Mouse (Mus musculus) left cerebral cortex, postnatal 4 days (tissue): ENCODE measurements around the gene Filip1. TPM values are rescaled to one million over a fixed set of nuclear protein-coding genes. Genes with fewer than 3 reads are reported as not detected.
A peak's percentile ranks its signal among the peaks of the same experiment; 100 is the strongest.

Experiments
- DNase-seq: peaks from one replicate; pipeline ENCODE4 v3.0.0-alpha.2; 2022
- intact Hi-C: fragments of 180-260 bp; cut with DNase I; formaldehyde crosslinking; loops from one replicate; pipeline ENCODE4 v1.15.1; 2025
- total RNA-seq, 2 experiments: library from RNA; stranded (reverse); gene quantifications; 2 replicates each; pipeline ENCODE4 v1.2.3; 2021

Filip1 gene
- total RNA-seq, 2 experiments from 2014 or later = 14.6 to 18.2 TPM

DNA sequence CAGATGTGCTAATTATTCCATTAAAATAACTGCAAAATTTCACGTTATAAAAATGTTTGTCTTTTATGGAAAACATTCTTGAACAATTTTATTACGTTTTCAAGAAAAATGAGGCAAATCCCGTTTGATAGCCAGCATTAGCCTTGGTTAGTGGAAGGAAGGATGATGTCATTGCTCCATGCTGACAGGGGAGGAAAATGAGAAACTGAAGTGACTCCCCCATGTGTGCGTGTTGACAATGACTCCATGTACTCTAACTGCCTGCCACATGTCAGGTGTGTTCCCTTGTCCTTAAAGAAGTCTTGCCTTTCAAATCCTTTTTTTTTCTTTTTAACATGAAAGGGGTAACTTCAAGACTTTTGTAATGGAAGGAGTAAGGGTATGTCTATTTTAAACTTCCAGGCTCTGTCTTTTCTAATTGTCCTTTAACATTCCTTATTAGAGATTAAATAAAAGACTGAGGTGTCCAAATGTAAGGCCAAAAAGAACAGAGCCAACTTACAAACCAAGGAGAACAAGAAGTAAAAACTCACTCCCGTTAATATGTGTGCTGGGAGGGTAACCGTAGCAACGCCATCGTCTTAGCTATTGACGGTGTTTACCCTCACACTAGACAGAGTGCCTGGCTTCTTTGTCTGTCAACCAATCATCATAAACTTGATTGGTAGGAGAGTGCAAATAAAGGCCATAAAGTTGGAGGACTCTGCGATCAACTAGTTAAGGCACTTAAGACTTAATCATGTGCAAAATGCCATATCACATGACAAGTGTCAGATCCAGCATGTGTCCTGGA is 94.1 kb downstream of the Filip1 start:
- intact Hi-C loops = no loop called here
- no peak for DNase-seq

DNA sequence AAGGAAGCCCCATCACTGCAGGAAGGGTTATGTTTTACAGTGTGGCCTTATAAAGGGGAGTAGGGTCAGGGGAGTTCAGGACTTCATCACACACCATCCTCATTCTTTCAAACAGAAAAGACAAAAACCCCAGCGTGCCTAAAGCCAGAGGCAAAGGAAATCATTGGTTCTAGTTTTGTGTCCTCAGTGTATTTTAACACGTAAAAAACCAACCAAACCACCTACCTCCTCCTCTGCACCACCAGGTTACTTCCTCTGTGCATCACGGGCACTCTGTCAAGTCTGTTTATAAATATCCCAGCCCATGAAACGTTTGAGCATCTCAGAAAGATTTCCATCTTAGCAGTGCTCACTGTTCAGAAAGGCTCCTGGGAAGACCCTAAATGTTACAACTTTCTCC is 98.4 kb downstream of the Filip1 start:
- intact Hi-C loops = no loop called here
- no peak for DNase-seq

DNA sequence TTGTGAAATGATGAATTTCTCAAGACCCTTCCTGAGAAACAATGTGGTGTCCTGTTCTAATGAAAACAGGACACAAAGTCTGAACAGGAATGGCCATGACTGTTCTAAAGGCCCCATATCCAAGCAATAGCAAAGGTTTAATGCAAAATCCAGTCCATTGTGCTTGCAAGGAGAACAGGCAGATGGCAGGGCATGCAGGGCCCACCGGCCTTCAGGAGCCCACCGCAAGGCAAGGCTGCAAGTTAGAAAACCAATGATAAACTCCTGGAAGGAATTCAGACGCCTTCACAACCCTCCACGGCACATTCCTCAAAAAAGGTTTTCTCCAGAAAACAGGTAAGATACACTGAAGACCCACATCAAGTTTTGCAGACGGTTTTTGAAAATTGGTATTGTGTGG is 99.7 kb downstream of the Filip1 start:
- no peak for DNase-seq
- intact Hi-C loops = no loop called here

DNA sequence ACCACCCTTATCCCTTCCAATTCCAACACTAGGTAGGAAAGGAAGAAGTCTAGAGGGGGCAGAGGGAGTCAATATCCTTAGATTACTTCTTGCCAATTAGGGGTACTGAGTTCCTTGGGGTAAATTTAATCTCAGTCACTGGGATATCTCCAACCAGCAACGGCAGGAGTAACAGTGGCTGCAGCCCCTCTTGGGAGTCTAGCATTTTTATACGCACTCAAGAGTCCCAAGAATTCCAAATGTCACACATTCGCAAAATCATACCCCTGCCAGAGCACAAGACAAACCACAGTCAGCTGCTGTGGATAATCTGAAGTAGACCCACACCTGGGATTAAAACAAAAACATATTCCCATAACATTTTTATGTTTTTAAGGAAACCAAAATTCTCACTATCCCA is 102.5 kb downstream of the Filip1 start:
- DNase-seq = no peak
- intact Hi-C loops = no loop called here

DNA sequence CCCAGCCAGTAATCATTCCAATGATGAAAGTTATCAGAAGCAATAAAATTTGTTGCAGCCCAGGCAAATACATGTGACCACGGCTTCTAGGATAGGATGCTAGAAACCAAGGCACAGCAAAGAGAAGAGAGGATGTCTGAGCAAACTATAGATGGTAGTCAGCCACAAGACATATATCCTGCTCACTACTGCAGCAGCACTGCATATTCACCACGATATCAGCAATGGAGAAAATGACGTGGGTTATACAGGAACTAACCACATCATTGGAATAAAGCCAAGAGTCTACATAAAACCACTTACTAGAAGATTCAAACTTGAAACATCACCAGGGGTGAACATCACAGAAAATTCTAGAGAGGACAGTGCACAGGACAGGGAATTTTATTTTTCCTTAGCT is 113.8 kb downstream of the Filip1 start:
- no peak for DNase-seq
- intact Hi-C loops = no loop called here

DNA sequence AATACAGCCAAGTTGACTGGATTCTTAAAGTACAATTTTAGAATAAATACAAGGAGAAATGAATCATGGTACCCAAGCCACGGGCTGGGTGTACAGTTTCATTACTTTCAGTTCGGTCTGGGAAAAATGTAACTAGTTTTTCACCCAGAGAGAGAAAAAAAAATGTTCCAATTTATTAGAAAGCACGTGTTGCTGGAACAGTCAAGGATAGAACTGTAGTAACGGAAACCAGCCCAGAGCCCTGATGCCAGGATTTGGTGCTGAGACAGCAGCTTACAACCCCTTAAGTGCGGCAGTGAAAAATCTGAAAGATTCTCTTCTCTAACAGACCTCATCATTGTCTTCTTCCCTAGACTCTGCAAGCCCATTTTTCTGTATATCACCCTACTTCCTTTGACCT is 118.0 kb downstream of the Filip1 start:
- DNase-seq = no peak
- intact Hi-C loops = no loop called here

DNA sequence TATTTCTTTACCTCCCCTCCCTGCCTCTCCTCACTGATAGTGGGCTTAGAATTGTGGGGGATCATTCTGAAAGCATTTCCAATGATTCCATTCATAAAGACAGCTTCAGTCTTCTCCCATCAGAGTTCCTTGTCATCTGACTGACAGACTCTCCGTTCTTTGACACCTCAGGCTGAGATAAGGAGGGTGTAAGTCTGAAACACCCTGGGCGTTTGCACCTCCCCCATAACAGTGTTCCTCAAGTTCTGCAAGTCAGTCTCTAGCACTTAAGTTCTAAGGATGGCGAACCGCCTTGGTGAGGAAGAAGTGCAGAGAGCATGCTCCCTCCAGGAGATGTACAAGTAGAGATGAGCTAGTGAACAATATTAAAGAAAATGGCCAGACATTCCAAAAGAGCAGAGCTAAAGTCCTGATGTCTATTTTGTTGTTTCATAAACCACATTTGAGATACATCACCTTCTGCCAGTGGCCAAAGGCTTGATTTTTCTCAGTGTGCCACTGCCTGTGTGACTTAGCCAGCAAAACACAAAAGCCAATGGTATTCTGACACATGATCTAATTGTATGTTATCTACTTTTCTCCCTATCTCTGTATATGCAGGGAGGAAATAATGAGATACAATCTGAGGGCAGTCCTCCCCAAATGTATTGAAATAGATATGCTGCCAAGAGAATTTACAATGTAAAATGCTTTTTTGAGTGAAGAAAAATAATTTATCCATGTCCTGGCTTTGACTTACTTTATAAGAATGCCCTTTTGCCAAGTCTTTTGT is 118.6 kb downstream of the Filip1 start:
- intact Hi-C loops = no loop called here
- DNase-seq = no peak

DNA sequence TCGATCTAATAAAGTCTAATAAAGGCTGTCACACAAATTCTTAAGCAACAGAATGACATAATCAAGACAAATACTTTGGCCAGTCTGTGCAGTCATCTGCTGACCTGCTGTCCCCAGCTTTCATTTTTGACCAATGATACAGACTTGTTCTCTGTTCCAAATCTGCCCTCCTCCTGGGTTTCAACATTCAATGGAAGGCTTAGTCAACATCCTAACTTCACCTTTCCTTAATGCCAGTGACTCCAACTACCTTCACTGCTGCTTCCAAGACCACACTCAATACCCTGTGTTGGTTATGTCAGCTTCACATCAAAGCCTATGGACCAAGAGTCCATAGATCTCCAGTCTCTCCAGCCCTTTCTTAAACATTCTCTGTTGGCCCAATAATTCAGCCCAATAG is 120.5 kb downstream of the Filip1 start:
- intact Hi-C loops = no loop called here
- no peak for DNase-seq

DNA sequence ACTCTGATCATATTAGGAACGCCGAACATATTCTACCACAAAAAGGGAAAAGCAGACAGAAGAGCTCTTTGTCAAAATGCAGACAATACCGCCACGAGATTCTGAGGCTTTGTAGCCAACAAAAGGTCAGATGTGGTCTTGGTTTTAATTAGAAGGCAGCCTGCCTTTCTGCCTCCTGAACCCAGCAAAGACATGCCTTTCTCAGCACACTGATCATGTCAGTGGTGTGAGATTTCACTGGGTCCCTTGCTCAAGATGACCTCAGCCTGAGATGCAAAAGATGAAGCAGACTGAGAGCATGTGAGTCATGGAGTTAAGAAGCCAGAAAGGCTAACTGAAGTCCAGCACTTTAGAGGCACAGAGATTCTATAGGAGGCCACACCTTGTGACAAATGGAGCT is 122.2 kb downstream of the Filip1 start:
- intact Hi-C loops = no loop called here
- DNase-seq = no peak

DNA sequence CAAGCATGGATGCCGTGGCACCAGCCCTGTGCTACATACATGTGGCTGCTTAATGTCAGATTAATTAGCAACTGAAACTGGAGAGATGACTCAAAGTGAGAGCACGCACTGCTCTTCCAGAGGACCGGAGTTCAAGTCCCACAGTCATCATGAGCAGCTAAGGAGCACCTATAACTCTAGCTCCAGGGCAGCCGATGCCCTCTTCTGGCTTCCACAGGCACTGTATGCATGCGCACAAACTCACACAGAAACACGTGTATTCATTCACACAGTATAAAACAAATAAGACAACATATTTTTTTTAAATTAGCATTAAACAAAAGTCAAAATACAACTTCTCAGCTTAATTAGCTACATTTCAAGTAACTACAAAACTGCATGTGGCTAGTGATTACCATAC is 123.5 kb downstream of the Filip1 start:
- intact Hi-C loops = no loop called here
- DNase-seq = no peak

DNA sequence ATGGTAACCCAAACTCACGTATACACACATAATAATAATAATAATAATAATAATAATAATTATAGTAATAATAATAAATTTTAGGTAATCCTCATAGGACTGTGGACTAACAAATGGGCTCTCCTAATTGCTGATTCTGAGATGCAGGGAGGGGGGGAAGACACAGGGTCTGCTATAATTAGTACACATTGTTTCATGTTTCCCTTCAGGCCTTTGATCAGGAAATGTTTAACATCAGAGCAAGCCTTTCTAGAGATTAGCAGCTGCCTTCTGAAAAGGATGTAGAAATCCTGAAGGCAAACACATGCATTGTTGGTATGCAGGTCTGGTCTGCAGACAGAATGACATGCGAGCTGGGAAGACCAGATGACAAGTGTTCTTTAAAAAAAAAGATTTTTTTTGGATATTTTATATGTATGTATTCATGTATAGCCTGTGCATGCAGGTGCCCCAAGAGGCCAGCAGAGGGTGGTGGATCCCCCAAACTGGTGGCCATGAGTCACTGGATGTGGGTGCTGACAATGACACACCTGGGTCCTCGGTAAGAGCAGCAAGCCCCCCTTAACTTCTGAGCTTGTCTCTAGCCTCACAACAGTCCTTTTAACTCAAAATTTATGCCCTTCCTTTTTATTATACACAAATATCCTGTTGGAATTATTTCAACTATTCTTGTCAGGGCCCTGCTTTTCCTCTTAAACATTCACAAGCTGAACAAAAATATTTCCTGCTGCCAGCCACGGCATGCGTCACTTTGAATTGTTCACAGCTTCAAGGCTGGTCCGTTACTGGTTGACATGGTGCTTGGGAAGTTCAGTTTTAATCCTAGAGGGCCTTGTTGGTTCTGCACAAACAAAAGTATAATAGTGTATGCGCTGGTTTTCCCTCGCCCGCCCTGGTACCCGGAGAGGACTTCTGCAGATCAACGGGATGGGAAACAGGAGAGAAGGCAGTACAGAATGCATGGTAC is 127.1 kb downstream of the Filip1 start:
- DNase-seq = peak; percentile 8
- intact Hi-C loops = no loop called here

DNA sequence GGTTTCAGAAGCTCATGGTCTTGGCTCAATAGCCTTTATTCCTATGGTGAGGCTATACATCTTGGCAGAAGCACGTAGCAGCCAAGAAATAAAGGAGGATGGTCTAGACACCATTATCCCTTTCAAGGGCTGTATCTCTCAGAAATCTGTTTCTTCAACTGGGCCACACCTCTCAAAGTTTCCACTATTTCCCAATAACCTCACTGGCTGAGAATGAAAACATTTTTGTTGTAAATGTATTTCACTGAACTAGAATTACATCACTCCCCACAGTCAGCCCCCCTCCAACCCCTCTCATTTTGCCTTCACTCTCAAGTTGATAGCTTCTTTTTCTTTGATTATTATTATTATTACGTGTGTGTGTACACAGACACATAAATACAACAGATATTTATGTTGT is 129.5 kb downstream of the Filip1 start:
- DNase-seq = no peak
- intact Hi-C loops = no loop called here

DNA sequence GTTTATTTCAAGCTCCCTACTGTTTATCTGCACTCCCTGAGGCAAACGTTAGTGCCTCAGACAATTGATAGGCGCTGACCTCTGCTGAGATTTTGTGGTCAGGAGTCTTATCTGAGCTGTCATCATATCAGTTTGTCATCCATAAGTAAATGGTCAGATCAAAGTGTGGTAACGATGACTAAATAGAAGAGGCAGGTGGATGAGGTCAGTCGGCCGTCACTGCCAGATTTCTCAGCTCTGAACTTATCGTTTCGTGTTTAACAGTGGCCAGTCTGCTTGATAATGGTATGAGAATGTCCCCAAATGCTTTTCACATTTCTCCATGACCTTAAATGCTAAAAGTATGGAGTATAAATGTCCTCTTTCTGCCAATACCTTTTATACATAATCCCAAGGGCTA is 132.6 kb downstream of the Filip1 start:
- intact Hi-C loops = no loop called here
- DNase-seq = no peak

DNA sequence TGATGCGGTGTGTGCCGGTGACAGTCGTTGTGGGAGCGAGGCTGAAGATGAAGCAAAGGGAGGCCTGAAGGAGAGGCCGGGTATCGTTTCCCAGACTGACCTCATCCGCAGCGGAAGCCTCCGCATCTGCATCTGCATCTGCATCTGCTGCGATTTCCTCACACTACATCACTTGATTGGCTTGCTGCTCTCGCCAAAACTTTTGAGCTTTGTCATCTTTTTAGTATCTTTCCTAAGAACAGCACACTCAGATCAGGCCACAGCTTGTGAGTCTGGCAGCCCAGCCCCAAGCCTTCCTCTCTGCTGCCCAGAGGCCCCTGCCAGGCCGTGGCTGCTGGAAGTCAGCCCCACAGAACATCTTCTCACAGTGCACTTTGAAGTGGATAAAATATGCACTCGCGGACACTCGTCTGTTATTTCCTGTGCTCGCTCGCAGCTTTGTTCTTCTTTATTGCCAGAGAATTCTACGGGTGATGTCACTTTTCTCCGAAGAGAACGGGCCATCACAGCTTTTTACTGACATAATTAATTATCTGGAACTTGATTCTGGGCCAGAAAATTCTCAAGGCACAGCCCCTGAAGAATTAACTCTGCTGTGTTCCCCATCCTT is 137.0 kb downstream of the Filip1 start:
- intact Hi-C loops = no loop called here
- peak; percentile 32 for DNase-seq

DNA sequence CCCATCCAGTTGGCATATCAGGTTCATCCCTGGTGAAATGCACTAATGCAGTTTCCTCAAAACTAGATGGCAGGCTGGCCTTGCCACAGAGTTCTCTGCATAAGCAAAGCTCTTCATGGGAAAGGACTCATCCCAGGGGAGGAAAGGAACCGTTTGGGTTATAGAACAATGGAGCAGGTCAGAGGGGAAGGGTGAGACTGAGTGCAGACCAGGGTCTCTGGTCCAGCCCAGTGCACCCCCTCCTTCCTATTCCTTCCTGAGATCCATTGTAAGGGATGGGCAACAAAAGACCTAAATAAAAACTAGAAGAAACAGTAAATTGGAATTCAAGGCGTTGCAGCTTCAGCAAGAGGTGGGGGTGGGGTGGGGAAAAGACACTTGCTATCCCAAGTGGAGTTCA is 140.1 kb downstream of the Filip1 start:
- intact Hi-C loops = no loop called here
- DNase-seq = no peak

DNA sequence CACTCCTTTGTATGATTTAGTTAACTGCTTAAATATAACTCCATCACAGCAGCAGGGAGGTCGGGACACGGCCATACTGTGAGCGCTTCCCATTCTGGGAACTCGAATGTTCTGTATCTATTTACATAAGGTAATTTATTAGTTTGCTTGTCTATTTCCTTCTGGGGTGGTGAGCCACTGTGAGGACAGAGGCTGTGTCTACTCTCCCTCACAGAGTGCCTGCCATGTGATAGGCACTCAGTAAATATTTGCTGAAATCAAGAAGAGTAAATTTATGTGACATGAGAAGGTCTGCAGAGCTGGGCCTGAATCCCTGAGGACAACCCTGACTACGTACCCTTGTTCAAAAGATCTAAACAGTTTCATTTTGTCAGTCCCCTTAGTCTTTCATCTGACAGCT is 143.1 kb downstream of the Filip1 start:
- intact Hi-C loops = no loop called here
- DNase-seq = no peak

DNA sequence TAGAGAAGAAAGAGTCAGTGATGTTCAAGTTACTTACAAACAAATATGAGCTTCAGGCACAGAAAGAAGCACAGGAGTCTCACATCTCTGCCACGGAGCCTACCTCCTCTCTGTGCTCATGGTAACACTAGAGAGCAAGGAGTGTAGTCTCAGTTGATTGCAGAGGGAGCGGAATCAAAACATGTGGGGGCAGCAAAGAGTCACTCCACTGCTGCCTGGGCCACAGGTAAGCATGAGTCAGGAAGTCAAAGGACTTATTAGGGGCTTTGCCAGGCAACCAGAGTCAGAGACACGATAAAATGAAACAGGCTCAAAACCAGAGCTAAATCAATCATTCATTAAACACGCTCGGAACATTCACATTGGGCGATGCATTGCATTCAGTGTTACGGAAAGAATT is 146.7 kb downstream of the Filip1 start:
- intact Hi-C loops = no loop called here
- no peak for DNase-seq

DNA sequence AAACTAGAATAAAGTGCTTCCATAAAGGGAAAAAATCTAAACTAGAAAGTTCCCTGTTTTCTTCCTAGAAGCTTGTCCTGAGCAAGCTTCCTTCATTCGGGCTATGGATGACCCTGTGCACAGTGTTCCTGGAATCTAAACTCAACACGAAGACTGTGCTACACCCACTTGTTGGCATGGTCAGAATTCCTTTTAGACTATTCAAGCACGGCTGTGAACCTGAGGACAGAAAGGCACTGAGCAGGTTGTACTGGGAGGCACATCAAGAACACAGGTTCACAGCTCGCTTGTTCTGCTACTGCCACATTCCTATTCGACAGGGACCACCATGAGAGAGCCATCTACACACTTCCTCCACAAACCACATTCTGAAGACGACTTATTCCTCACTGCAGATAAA is 150.1 kb downstream of the Filip1 start:
- no peak for DNase-seq
- intact Hi-C loops = no loop called here

DNA sequence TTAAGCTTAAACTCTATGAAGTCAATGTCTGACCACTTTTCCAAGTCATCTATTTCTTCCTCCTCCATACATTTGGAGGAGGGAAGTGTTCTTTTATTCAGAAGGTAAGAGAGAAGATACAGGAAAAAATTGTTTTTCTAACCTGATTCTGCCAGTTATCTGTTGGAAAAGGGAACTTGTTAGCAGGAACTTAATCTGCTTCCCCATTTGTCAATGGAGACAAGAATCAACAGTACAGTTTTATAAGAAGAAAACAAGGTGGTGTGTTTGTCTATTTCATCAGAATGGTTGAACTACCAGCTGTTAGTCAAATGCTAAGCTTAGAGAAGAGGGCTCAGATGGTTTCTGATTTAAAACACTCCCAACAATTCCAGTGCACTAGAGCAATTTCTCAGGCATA is 165.6 kb downstream of the Filip1 start:
- intact Hi-C loops = no loop called here
- no peak for DNase-seq

DNA sequence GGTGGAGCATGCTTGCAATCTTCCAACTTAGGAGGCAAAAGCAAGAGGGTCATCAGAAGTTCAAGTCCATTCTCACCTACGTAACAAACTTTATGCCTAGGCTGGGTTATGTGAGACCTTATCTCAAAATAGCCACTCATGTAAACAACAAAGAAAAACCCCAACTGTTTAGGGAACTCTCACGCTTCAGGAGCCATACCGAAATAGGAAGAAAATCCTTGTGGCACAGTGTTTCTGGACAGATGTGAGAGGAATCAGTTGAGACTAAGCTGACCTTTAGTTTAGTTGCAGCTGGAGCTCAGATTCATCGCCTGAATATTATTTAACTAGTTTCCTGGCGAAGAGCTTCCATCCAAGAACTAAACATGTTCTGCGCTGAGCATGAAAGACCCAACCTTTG is 170.0 kb downstream of the Filip1 start:
- intact Hi-C loops = no loop called here
- DNase-seq = no peak

DNA sequence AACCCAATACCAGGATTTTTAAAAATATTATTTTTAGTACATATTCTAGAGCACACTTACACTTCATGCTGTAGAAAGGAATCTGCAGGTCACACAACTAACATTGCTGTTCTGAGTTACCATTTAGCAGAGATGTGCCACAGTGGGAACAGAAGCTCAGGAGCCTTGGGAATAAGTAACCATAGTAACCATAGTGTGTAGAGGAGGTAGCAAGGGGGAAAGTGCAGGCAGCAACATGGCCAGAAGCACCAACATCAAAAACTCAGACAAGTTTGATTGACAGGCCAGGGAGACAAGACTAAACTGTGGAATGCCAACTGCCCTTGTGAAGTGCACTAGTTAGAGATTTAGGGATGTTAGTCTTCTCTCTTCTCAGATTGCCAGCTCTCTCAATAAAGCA is 170.6 kb downstream of the Filip1 start:
- intact Hi-C loops = no loop called here
- no peak for DNase-seq
